In genomic region chr17:27130246-27130645, GRCm38 (mm10) we compare ENCODE assay signal across 11 mouse cellular contexts. TPM values are rescaled to one million over a fixed set of nuclear protein-coding genes. Genes with fewer than 3 reads are reported as not detected.
A peak's percentile ranks its signal among the peaks of the same experiment; 100 is the strongest.
DNase-seq lines count a peak whose midpoint lies in the region; ATAC-seq and TF ChIP-seq lines count a peak whose summit lies in the region.
"Had no signal": no experiment of that assay in that cellular context is flagged by ENCODE, and none has a peak within 500 bp of the region (broad histone marks: within the 10 kb centered on the region; RNA-seq: fewer than 3 reads in every experiment).

No protein-coding gene starts in this region.

- no peak for ATAC-seq in forebrain, embryonic 12.5 days (ENCODE audit: low FRiP score)
- ATAC-seq in forebrain, embryonic 11.5 days (replicated peaks; ENCODE audit: low FRiP score): no peak
- no peak for ATAC-seq in hindbrain, postnatal 0 days
- ATAC-seq in midbrain, postnatal 0 days (ENCODE audit: low FRiP score): no peak

- peak overlapping the region; percentile 59 for H3K27ac ChIP-seq in forebrain, embryonic 12.5 days
- no peak overlapping the region for H3K27ac ChIP-seq in forebrain, embryonic 11.5 days (ENCODE audit: low read depth, low read length)
- H3K27ac ChIP-seq in hindbrain, postnatal 0 days: no peak overlapping the region
- H3K27ac ChIP-seq in midbrain, postnatal 0 days (ENCODE audit: low read depth, low read length): no peak overlapping the region; the same call in 1 of the 2 replicates

- peaks cover 59% of the 10 kb centered on the region for H3K4me1 ChIP-seq in forebrain, embryonic 12.5 days
- H3K4me1 ChIP-seq in forebrain, embryonic 11.5 days (replicated peaks; ENCODE audit: control insufficient read depth, insufficient read depth, low read length): peaks cover 12% of the 10 kb centered on the region
- H3K4me1 ChIP-seq in hindbrain, postnatal 0 days (ENCODE audit: insufficient read depth, low read length): peaks cover 22% of the 10 kb centered on the region
- peaks cover 21% of the 10 kb centered on the region; the same call in 1 of the 2 replicates for H3K4me1 ChIP-seq in midbrain, postnatal 0 days (ENCODE audit: insufficient read depth, low read length)

- H3K9ac ChIP-seq in forebrain, embryonic 12.5 days: no peak overlapping the region
- H3K9ac ChIP-seq in forebrain, embryonic 11.5 days (ENCODE audit: low read length): no peak overlapping the region
- H3K9ac ChIP-seq in hindbrain, postnatal 0 days (replicated peaks; ENCODE audit: low read length): no peak overlapping the region; the same call in 1 of the 2 replicates
- no peak overlapping the region for H3K9ac ChIP-seq in midbrain, postnatal 0 days (replicated peaks; ENCODE audit: low read length, poor library complexity, severe bottlenecking)

- 0 out of 2 replicates have a peak overlapping the region, but pooled peaks have one; percentile 4 for H3K4me2 ChIP-seq in forebrain, embryonic 12.5 days
- no peak overlapping the region for H3K4me2 ChIP-seq in forebrain, embryonic 11.5 days (ENCODE audit: low read depth, low read length, severe bottlenecking)
- no peak overlapping the region for H3K4me2 ChIP-seq in hindbrain, postnatal 0 days (ENCODE audit: low read depth, low read length)
- H3K4me2 ChIP-seq in midbrain, postnatal 0 days (ENCODE audit: low read depth, low read length, poor library complexity, severe bottlenecking): no peak overlapping the region

- WGBS in forebrain, embryonic 12.5 days: 51% methylated on average over 9 of the region's 9 CpGs
- 60% methylated on average over 9 of the region's 9 CpGs for WGBS in forebrain, embryonic 11.5 days
- 56% methylated on average over 9 of the region's 9 CpGs for WGBS in hindbrain, postnatal 0 days
- 48% methylated on average over 9 of the region's 9 CpGs for WGBS in midbrain, postnatal 0 days

- 0 out of 2 replicates have a peak, but pooled peaks cover 4% of the 10 kb centered on the region for H3K27me3 ChIP-seq in forebrain, embryonic 12.5 days
- H3K27me3 ChIP-seq in forebrain, embryonic 11.5 days (ENCODE audit: control insufficient read depth, insufficient read depth, low read length): no peaks in the 10 kb centered on the region
- H3K27me3 ChIP-seq in hindbrain, postnatal 0 days (ENCODE audit: insufficient read depth, low read length): no peaks in the 10 kb centered on the region
- no peaks in the 10 kb centered on the region for H3K27me3 ChIP-seq in midbrain, postnatal 0 days (ENCODE audit: insufficient read depth, low read length)

- DNase-seq in forebrain, embryonic 11.5 days (ENCODE audit: low spot score): no peak
- DNase-seq in A20 (ENCODE audit: low read depth, low spot score): peak; percentile 16
- DNase-seq in hindbrain, postnatal 0 days (ENCODE audit: low spot score): peak; percentile 48
- DNase-seq in midbrain, postnatal 0 days (ENCODE audit: low spot score): peak; percentile 56
- DNase-seq in frontal cortex, postnatal 14 days (ENCODE audit: low spot score in 2 of 2): no peak
- no peak for DNase-seq in layer of hippocampus, postnatal 14 days (ENCODE audit: low spot score in 2 of 2)
- DNase-seq in spleen, postnatal 4 days (ENCODE audit: low spot score in 2 of 2): no peak
- DNase-seq: gastrocnemius, postnatal 10 days; heart, postnatal 4 days had no signal

- H3K4me3 ChIP-seq in forebrain, embryonic 12.5 days (replicated peaks): no peak overlapping the region
- no peak overlapping the region for H3K4me3 ChIP-seq in forebrain, embryonic 11.5 days (ENCODE audit: low read depth, low read length)
- H3K4me3 ChIP-seq in hindbrain, postnatal 0 days (ENCODE audit: low read length): no peak overlapping the region
- H3K4me3 ChIP-seq in midbrain, postnatal 0 days (ENCODE audit: low read depth, low read length): no peak overlapping the region

- TF ChIP-seq CTCF in hindbrain, postnatal 0 days (IDR thresholded peaks at IDR 0.05; ENCODE audit: low read depth): no peak
- TF ChIP-seq CTCF in midbrain, postnatal 0 days (IDR thresholded peaks at IDR 0.05): no peak

- H3K36me3 ChIP-seq in forebrain, embryonic 12.5 days (replicated peaks): peaks cover 3% of the 10 kb centered on the region; the same call in 1 of the 2 replicates
- no peaks in the 10 kb centered on the region for H3K36me3 ChIP-seq in forebrain, embryonic 11.5 days (ENCODE audit: control insufficient read depth, insufficient read depth, low read length)
- no peaks in the 10 kb centered on the region for H3K36me3 ChIP-seq in hindbrain, postnatal 0 days (ENCODE audit: insufficient read depth, low read length)
- no peaks in the 10 kb centered on the region; the same call in 1 of the 2 replicates for H3K36me3 ChIP-seq in midbrain, postnatal 0 days (ENCODE audit: insufficient read depth, low read length)

- no peaks in the 10 kb centered on the region for H3K9me3 ChIP-seq in forebrain, embryonic 12.5 days
- no peaks in the 10 kb centered on the region for H3K9me3 ChIP-seq in forebrain, embryonic 11.5 days (ENCODE audit: control insufficient read depth, low read length)
- H3K9me3 ChIP-seq in hindbrain, postnatal 0 days (ENCODE audit: low read length): no peaks in the 10 kb centered on the region
- H3K9me3 ChIP-seq in midbrain, postnatal 0 days (ENCODE audit: low read length): no peaks in the 10 kb centered on the region

RNA-seq across cellular contexts. Expression of gene Uqcc2, which starts 3.5 kb away (rescaled TPM):
- polyA plus RNA-seq in forebrain, embryonic 12.5 days (2016; fragmentation: Nextera tagmentation; extraction: Ambion mirVana): 274 and 306 TPM in 2 replicates
- polyA plus RNA-seq in forebrain, embryonic 11.5 days (2014; fragmentation: Nextera tagmentation; extraction: Ambion mirVana): 330 and 336 TPM in 2 replicates
- total RNA-seq in hindbrain, postnatal 0 days (2014; rRNA removed): 230 and 283 TPM in 2 replicates
- polyA plus RNA-seq in hindbrain, postnatal 0 days (2015; fragmentation: Nextera tagmentation; extraction: Ambion mirVana): 427 and 445 TPM in 2 replicates
- total RNA-seq in midbrain, postnatal 0 days (2014; rRNA removed): 213 and 233 TPM in 2 replicates
- 453 and 478 TPM in 2 replicates for polyA plus RNA-seq in midbrain, postnatal 0 days (2015; fragmentation: Nextera tagmentation; extraction: Ambion mirVana)
- total RNA-seq in layer of hippocampus, postnatal 14 days (2021): 100 to 1,000 TPM; 165 to 168 TPM

RNA-seq across cellular contexts. Expression of gene Ip6k3, which starts 37.3 kb away (rescaled TPM):
- 0.13 TPM in 1 of 2 replicates, not detected in the other for polyA plus RNA-seq in forebrain, embryonic 12.5 days (2016; fragmentation: Nextera tagmentation; extraction: Ambion mirVana)
- 0.08 and 0.19 TPM in 2 replicates for polyA plus RNA-seq in forebrain, embryonic 11.5 days (2014; fragmentation: Nextera tagmentation; extraction: Ambion mirVana)
- total RNA-seq in hindbrain, postnatal 0 days (2014; rRNA removed): 0.47 TPM in 1 of 2 replicates, not detected in the other
- polyA plus RNA-seq in hindbrain, postnatal 0 days (2015; fragmentation: Nextera tagmentation; extraction: Ambion mirVana): 0.31 and 0.37 TPM in 2 replicates
- total RNA-seq in midbrain, postnatal 0 days (2014; rRNA removed): 0.09 TPM in 1 of 2 replicates, not detected in the other
- 0.32 TPM in 1 of 2 replicates, not detected in the other for polyA plus RNA-seq in midbrain, postnatal 0 days (2015; fragmentation: Nextera tagmentation; extraction: Ambion mirVana)
- under 1 TPM in 1 of 2 experiments, not detected in 1; 0.36 TPM for total RNA-seq in layer of hippocampus, postnatal 14 days (2021)
- total RNA-seq: neutrophil, adult 5-6 weeks had no signal

Comparison
In these comparisons a context has a peak if more than half of its experiments do, and no peak if none do; other contexts are left out.
1. DNase-seq: peak in A20 (single experiment), hindbrain, postnatal 0 days (single experiment) and midbrain, postnatal 0 days (single experiment); none in forebrain, embryonic 11.5 days (single experiment), frontal cortex, postnatal 14 days (0 of 2), layer of hippocampus, postnatal 14 days (0 of 2) and spleen, postnatal 4 days (0 of 2).